Mouse (Mus musculus): ENCODE results near the gene Eya2. TPM values are rescaled to one million over a fixed set of nuclear protein-coding genes. Genes with fewer than 3 reads are reported as not detected.

The Eya2 gene
- polyA plus RNA-seq, 1 experiment from 2014 or later = 21.5 TPM

DNA sequence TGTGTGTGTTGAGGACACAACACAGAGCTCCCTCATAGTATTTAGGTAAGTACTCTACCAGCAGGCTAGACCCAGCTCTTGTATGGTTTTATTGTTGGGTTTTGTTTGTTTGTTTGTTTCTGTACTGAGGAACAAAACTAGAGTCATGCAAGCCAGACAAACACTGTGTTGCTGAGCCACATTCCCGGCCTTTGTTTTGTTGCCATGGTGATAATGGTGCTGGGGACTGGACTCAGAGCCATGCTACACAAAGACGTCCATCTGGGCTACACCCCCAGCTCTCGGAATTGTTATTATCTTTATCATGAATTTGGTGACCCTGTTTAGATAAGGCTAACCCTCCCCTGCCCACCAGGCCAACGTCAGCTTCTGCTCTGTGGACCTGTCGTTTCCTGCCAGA lies 163.7 kb downstream of the Eya2 start:
- Histone ChIP-seq H3K4me1 (ENCODE audit: control insufficient read depth, insufficient read depth, low read length) (no peaks in the 10 kb centered on the region), H3K27ac (replicated peaks; ENCODE audit: low read depth, low read length) (no peak overlapping the region), H3K36me3 (ENCODE audit: control insufficient read depth, insufficient read depth, low read length) (no peaks in the 10 kb centered on the region), H3K4me3 (ENCODE audit: low read depth, low read length) (no peak overlapping the region), H3K9ac (ENCODE audit: low read depth, low read length) (no peak overlapping the region), H3K9me3 (ENCODE audit: control insufficient read depth, low read length) (no peaks in the 10 kb centered on the region), H3K27me3 (replicated peaks; ENCODE audit: control insufficient read depth, insufficient read depth, low read length) (no peaks in the 10 kb centered on the region), H3K4me2 (ENCODE audit: low read depth, low read length) (no peak overlapping the region)
- ATAC-seq (ENCODE audit: low read depth) = 0 out of 2 replicates have a peak, but pooled peaks have one; percentile 13
- peak; percentile 49 for DNase-seq (ENCODE audit: low spot score)
- 35% methylated on average over 5 of the region's 5 CpGs for WGBS

DNA sequence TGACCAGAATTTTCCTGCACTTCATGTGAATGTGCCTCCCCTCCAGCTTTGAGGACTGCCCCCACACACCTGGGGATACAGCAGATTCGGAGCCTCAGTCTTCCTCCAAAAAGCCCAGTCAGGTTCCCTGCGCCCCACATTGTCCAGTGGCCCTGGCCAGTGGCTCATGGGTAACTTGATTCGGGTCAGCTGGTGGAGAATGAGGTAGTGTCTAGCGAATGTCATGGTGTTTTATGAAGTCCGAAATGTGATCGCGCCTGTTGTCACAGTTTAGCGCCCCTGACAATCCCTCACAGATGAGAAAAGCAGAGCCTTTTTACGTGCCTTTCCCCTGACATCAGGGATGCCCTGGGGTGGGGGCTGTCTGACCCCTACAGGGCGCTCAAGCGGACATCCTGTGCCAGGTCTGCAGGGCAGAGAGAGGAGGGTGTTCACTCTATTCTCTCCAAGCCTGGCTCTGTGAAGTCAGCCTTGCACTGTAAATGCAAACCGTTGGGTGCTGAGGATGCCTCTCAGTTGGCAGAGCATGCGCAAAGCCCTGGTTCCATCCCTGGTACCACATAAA lies 164.7 kb downstream of the Eya2 start:
- H3K27ac ChIP-seq (replicated peaks; ENCODE audit: low read depth, low read length) = no peak overlapping the region
- no peak overlapping the region for H3K4me3 ChIP-seq (ENCODE audit: low read depth, low read length)
- no peaks in the 10 kb centered on the region for H3K27me3 ChIP-seq (replicated peaks; ENCODE audit: control insufficient read depth, insufficient read depth, low read length)
- ATAC-seq (ENCODE audit: low read depth) = no peak; the same call in 1 of the 2 replicates
- 66% methylated on average over 12 of the region's 13 CpGs for WGBS
- no peaks in the 10 kb centered on the region for H3K9me3 ChIP-seq (ENCODE audit: control insufficient read depth, low read length)
- no peak overlapping the region for H3K9ac ChIP-seq (ENCODE audit: low read depth, low read length)
- no peaks in the 10 kb centered on the region for H3K36me3 ChIP-seq (ENCODE audit: control insufficient read depth, insufficient read depth, low read length)
- H3K4me2 ChIP-seq (ENCODE audit: low read depth, low read length) = no peak overlapping the region
- DNase-seq (ENCODE audit: low spot score) = no peak
- H3K4me1 ChIP-seq (ENCODE audit: control insufficient read depth, insufficient read depth, low read length) = no peaks in the 10 kb centered on the region

DNA sequence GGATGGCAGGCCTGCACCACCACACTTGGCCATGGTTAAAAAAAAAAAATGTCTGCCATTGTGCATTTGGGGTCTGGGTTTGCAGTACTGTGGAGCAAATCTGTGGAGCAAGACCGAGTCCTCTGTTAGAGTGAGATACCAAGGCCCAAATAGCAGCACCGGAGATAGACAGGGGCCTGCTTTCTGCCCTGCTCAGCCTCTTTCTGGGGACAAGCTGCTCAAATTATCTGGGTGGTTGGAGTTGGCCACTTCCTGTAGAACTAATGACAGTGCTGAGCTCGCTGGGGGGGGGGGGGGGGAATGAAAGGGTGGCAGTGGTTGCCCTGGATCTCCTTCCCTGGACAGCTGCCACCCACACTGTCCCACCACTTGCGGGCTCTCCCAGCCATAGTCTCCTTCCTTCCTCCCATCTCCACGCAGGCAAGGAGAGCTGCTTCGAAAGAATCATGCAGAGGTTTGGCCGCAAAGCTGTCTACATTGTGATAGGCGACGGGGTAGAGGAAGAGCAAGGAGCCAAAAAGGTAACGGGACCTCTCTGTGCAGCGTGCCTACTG lies 174.1 kb downstream of the Eya2 start:
- Histone ChIP-seq H3K4me2 (ENCODE audit: low read depth, low read length) (no peak overlapping the region), H3K4me3 (ENCODE audit: low read depth, low read length) (no peak overlapping the region), H3K9ac (ENCODE audit: low read depth, low read length) (no peak overlapping the region), H3K27me3 (replicated peaks; ENCODE audit: control insufficient read depth, insufficient read depth, low read length) (no peaks in the 10 kb centered on the region), H3K9me3 (ENCODE audit: control insufficient read depth, low read length) (no peaks in the 10 kb centered on the region), H3K4me1 (ENCODE audit: control insufficient read depth, insufficient read depth, low read length) (no peaks in the 10 kb centered on the region), H3K36me3 (ENCODE audit: control insufficient read depth, insufficient read depth, low read length) (peaks cover 23% of the 10 kb centered on the region; the same call in 1 of the 2 replicates), H3K27ac (replicated peaks; ENCODE audit: low read depth, low read length) (no peak overlapping the region)
- ATAC-seq (ENCODE audit: low read depth) = no peak
- no peak for DNase-seq (ENCODE audit: low spot score)
- 50% methylated on average over 9 of the region's 11 CpGs for WGBS

DNA sequence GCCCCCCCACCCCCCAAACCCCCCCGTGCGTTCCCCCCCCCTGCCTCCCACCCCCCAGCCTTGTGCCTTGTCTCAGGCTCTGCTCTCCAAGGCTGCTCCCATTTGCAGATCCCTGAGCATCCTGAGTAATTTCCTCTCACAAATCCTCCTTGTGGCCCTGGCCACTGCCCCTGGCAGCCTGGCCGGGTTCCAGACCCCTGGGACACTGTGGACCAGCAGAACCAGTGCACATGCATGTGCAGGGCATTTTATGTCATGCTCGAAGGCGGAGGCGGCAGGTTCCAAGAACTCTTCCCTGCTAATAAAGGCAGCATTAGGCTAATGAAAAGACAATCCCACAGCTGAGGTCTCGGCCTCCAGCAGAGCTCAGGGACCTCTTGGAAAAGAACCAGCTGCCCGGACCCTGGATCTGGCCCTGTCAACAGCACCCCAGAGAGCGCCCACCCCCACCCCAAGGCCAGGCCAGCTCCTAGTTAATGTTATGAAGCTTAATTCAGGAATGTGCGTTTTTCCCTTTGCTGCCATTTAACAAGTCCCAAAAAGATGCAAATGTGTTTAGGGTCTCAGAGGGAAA lies 174.6 kb downstream of the Eya2 start:
- WGBS = 58% methylated on average over 8 of the region's 10 CpGs
- H3K9ac ChIP-seq (ENCODE audit: low read depth, low read length) = no peak overlapping the region
- 0 out of 2 replicates have a peak, but pooled peaks cover 3% of the 10 kb centered on the region for H3K9me3 ChIP-seq (ENCODE audit: control insufficient read depth, low read length)
- H3K4me2 ChIP-seq (ENCODE audit: low read depth, low read length) = no peak overlapping the region
- no peak overlapping the region for H3K4me3 ChIP-seq (ENCODE audit: low read depth, low read length)
- no peaks in the 10 kb centered on the region for H3K27me3 ChIP-seq (replicated peaks; ENCODE audit: control insufficient read depth, insufficient read depth, low read length)
- peak overlapping the region; percentile 15; the same call in 1 of the 2 replicates for H3K27ac ChIP-seq (replicated peaks; ENCODE audit: low read depth, low read length)
- DNase-seq (ENCODE audit: low spot score) (no peak), ATAC-seq (ENCODE audit: low read depth) (no peak)
- H3K36me3 ChIP-seq (ENCODE audit: control insufficient read depth, insufficient read depth, low read length) = peaks cover 23% of the 10 kb centered on the region; the same call in 1 of the 2 replicates
- no peaks in the 10 kb centered on the region for H3K4me1 ChIP-seq (ENCODE audit: control insufficient read depth, insufficient read depth, low read length)

DNA sequence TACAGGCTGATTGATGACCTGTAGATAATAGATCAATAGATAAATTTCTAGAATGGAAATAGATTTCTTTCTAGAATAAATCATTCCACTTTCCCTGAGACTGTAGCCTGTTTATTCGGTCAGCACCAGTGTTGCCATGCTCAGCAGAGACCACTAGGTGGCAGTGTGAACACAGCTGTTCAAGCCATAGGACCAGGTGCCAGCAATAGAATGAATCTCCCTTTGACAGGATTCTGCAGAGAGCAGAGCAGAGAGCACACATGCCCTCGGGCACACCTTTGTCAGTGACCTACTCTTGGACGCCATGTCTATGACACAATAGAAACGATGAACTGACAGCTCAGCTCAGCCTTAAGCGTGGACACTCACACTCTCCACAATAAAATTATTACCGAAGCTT lies 184.1 kb downstream of the Eya2 start:
- Histone ChIP-seq H3K27me3 (replicated peaks; ENCODE audit: control insufficient read depth, insufficient read depth, low read length) (no peaks in the 10 kb centered on the region), H3K4me2 (ENCODE audit: low read depth, low read length) (no peak overlapping the region), H3K27ac (replicated peaks; ENCODE audit: low read depth, low read length) (no peak overlapping the region), H3K36me3 (ENCODE audit: control insufficient read depth, insufficient read depth, low read length) (peaks cover 10% of the 10 kb centered on the region; the same call in 1 of the 2 replicates), H3K4me1 (ENCODE audit: control insufficient read depth, insufficient read depth, low read length) (no peaks in the 10 kb centered on the region), H3K4me3 (ENCODE audit: low read depth, low read length) (no peak overlapping the region), H3K9me3 (ENCODE audit: control insufficient read depth, low read length) (0 out of 2 replicates have a peak, but pooled peaks cover 3% of the 10 kb centered on the region), H3K9ac (ENCODE audit: low read depth, low read length) (no peak overlapping the region)
- ATAC-seq (ENCODE audit: low read depth) (peak; percentile 67), DNase-seq (ENCODE audit: low spot score) (peak; percentile 91)
- WGBS = 24% methylated on average over 6 of the region's 6 CpGs

DNA sequence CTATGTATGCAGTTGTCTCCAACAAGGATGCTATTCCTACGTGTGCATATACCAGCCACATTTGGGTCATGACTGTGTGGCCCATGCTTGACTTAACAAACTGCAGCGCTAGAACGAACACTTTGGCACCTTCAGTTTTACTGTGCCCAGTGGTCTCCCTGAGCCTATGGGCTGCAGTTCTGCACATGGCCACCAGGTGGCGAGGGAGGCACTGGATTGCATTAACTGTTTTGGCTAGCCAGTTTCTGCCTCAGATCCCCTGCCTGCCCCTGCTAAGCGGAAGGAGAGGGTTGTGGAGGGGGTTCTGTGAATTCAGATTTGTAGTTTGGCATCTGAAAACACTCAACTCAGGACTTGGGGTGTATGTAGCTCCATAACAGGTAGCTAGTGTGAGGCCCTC lies 187.5 kb downstream of the Eya2 start:
- WGBS = 32% methylated on average over 5 of the region's 5 CpGs

DNA sequence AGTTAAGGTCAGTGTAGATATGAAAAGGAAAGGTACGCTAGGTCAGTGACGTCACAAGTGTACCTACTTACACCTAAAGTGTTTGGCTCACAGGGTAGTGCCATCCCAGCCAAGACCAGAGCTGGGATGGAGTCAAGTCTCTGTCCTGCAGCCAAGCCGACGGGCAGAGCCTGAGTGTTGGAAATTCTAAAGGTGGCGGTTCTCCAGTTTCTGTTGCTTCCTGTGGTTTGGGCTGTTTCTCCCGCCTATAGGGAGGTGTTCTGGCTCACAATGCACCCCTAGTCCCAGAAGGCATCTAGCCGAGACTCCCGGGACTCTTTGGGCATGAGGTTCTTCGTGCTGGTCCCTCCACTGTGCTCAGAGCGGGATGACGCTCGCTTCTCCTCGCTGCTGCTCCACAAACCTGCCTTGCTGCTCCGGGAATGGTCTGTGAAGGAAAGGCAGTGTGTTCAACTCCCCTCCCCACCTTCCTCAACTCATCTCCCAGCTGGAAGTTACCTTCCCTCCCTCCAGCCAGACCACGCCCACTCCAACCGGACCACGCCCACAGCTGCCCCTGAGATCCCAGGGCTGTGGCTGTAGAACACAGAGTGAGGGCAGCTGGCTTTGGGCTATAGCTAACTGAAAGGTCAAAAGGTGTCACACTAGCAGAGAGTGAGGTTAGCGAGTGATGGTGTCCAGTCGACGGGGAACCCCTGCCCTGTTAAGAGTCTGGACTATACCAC lies 190.6 kb downstream of the Eya2 start:
- ATAC-seq (ENCODE audit: low read depth) = no peak
- Histone ChIP-seq H3K4me2 (ENCODE audit: low read depth, low read length) (no peak overlapping the region), H3K4me3 (ENCODE audit: low read depth, low read length) (no peak overlapping the region), H3K36me3 (ENCODE audit: control insufficient read depth, insufficient read depth, low read length) (peaks cover 60% of the 10 kb centered on the region), H3K9ac (ENCODE audit: low read depth, low read length) (no peak overlapping the region), H3K27me3 (replicated peaks; ENCODE audit: control insufficient read depth, insufficient read depth, low read length) (no peaks in the 10 kb centered on the region), H3K9me3 (ENCODE audit: control insufficient read depth, low read length) (no peaks in the 10 kb centered on the region), H3K4me1 (ENCODE audit: control insufficient read depth, insufficient read depth, low read length) (no peaks in the 10 kb centered on the region), H3K27ac (replicated peaks; ENCODE audit: low read depth, low read length) (no peak overlapping the region)
- DNase-seq (ENCODE audit: low spot score) = no peak
- 84% methylated on average over 20 of the region's 20 CpGs for WGBS

More for the DNA sequence above, 187.5 kb downstream of the Eya2 start:
- no peak overlapping the region for H3K4me2 ChIP-seq (ENCODE audit: low read depth, low read length)
- H3K36me3 ChIP-seq (ENCODE audit: control insufficient read depth, insufficient read depth, low read length) = peaks cover 39% of the 10 kb centered on the region
- DNase-seq (ENCODE audit: low spot score) (peak; percentile 74), ATAC-seq (ENCODE audit: low read depth) (peak; percentile 35)
- no peaks in the 10 kb centered on the region for H3K9me3 ChIP-seq (ENCODE audit: control insufficient read depth, low read length)
- H3K27me3 ChIP-seq (replicated peaks; ENCODE audit: control insufficient read depth, insufficient read depth, low read length) = no peaks in the 10 kb centered on the region
- H3K9ac ChIP-seq (ENCODE audit: low read depth, low read length) = no peak overlapping the region
- no peaks in the 10 kb centered on the region for H3K4me1 ChIP-seq (ENCODE audit: control insufficient read depth, insufficient read depth, low read length)
- no peak overlapping the region for H3K27ac ChIP-seq (replicated peaks; ENCODE audit: low read depth, low read length)
- no peak overlapping the region for H3K4me3 ChIP-seq (ENCODE audit: low read depth, low read length)

DNA sequence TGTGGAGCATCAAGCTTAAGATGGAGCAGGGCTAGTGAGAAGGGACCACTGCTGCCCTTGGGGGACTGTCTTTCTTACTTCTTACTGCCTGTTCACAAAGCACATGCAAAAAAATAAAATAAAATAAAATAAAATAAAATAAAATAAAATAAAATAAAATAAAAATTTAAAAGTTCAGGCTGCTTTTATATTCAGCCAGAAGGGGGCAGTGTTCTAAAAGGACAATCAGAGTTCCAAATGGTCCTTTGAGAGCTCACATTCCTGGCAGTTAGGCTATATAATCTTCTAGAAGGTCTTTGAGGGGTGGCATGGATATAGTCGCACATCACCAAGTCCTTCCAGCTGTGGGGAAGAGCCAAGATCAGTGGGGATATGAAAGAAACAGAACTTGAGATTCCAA lies 191.6 kb downstream of the Eya2 start:
- no peaks in the 10 kb centered on the region for H3K27me3 ChIP-seq (replicated peaks; ENCODE audit: control insufficient read depth, insufficient read depth, low read length)
- H3K9ac ChIP-seq (ENCODE audit: low read depth, low read length) = no peak overlapping the region
- no peak for ATAC-seq (ENCODE audit: low read depth)
- H3K4me1 ChIP-seq (ENCODE audit: control insufficient read depth, insufficient read depth, low read length) = no peaks in the 10 kb centered on the region
- H3K4me2 ChIP-seq (ENCODE audit: low read depth, low read length) = no peak overlapping the region
- H3K36me3 ChIP-seq (ENCODE audit: control insufficient read depth, insufficient read depth, low read length) = peaks cover 67% of the 10 kb centered on the region
- H3K4me3 ChIP-seq (ENCODE audit: low read depth, low read length) = no peak overlapping the region
- DNase-seq (ENCODE audit: low spot score) = no peak
- no peaks in the 10 kb centered on the region for H3K9me3 ChIP-seq (ENCODE audit: control insufficient read depth, low read length)
- WGBS = 64% methylated on average over 1 of the region's 1 CpGs
- no peak overlapping the region for H3K27ac ChIP-seq (replicated peaks; ENCODE audit: low read depth, low read length)

Measured in embryonic facial prominence, embryonic 14.5 days (tissue).